Mouse (Mus musculus): ENCODE results near the gene Dapk3. TPM values are rescaled to one million over a fixed set of nuclear protein-coding genes. Genes with fewer than 3 reads are reported as not detected.

Gene Dapk3
- polyA plus RNA-seq, 1 experiment, result 72.8 TPM

DNA sequence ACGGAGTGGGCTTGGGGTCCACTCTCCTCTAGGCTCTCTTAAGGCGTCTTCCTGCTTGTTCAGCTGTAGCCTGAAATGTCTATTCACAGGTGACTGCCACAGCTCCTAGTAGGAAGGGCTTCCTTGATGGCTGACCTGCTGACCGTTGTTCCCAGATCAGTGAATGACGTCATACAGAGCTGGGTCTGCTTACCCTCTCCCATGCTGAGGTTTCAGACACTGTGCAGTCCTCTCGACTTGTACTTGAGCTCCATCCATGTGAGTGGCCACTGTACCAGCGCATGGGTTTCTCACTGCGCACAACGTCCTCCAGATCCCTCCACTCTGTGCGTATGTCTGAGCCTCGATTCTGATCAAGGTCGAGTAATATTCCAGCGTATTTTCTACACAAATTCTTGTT is 30.2 kb upstream of the Dapk3 start:
- peaks cover 37% of the 10 kb centered on the region for H3K79me2 ChIP-seq (ENCODE audit: control insufficient read depth, insufficient read depth)
- no peak for TF ChIP-seq CEBPB (IDR thresholded peaks at IDR 0.05; ENCODE audit: low read depth)
- no peak for TF ChIP-seq CTCF (IDR thresholded peaks at IDR 0.05; ENCODE audit: control insufficient read depth, insufficient read depth, insufficient read length)
- TF ChIP-seq MYOG (IDR thresholded peaks at IDR 0.05; ENCODE audit: control insufficient read depth, extremely low read depth, insufficient read length), result no peak
- TF ChIP-seq USF1 (IDR thresholded peaks at IDR 0.05; ENCODE audit: low read depth), result no peak
- no peak for TF ChIP-seq MAX (IDR thresholded peaks at IDR 0.05)
- TF ChIP-seq MYOD1 (IDR thresholded peaks at IDR 0.05; ENCODE audit: control insufficient read depth, insufficient read length, low read depth), result no peak
- TF ChIP-seq FOSL1 (IDR thresholded peaks at IDR 0.05; ENCODE audit: insufficient read depth, low read length, poor library complexity, severe bottlenecking), result no peak
- H3K27me3 ChIP-seq (ENCODE audit: control insufficient read depth, insufficient read depth, insufficient read length), result no peaks in the 10 kb centered on the region
- peaks cover 51% of the 10 kb centered on the region for H3K36me3 ChIP-seq (ENCODE audit: control insufficient read depth, insufficient read depth)
- H3K79me3 ChIP-seq (ENCODE audit: low read depth), result peaks cover 16% of the 10 kb centered on the region
- no peak overlapping the region for H3K4me3 ChIP-seq (ENCODE audit: insufficient read depth, poor library complexity, severe bottlenecking)
- H3ac ChIP-seq (ENCODE audit: control insufficient read depth, insufficient read length, low read depth), result no peak overlapping the region

GRCm38 (mm10) chr10:81154313-81154712 is 28.5 kb upstream of the Dapk3 start:
- no peak for TF ChIP-seq MYOD1 (IDR thresholded peaks at IDR 0.05; ENCODE audit: control insufficient read depth, insufficient read length, low read depth)
- no peak for TF ChIP-seq MYOG (IDR thresholded peaks at IDR 0.05; ENCODE audit: control insufficient read depth, extremely low read depth, insufficient read length)
- no peak for TF ChIP-seq CEBPB (IDR thresholded peaks at IDR 0.05; ENCODE audit: low read depth)
- TF ChIP-seq USF1 (IDR thresholded peaks at IDR 0.05; ENCODE audit: low read depth), result no peak
- no peak for TF ChIP-seq MAX (IDR thresholded peaks at IDR 0.05)
- no peak for TF ChIP-seq CTCF (IDR thresholded peaks at IDR 0.05; ENCODE audit: control insufficient read depth, insufficient read depth, insufficient read length)
- no peak for TF ChIP-seq FOSL1 (IDR thresholded peaks at IDR 0.05; ENCODE audit: insufficient read depth, low read length, poor library complexity, severe bottlenecking)
- H3K36me3 ChIP-seq (ENCODE audit: control insufficient read depth, insufficient read depth), result peaks cover 41% of the 10 kb centered on the region

DNA sequence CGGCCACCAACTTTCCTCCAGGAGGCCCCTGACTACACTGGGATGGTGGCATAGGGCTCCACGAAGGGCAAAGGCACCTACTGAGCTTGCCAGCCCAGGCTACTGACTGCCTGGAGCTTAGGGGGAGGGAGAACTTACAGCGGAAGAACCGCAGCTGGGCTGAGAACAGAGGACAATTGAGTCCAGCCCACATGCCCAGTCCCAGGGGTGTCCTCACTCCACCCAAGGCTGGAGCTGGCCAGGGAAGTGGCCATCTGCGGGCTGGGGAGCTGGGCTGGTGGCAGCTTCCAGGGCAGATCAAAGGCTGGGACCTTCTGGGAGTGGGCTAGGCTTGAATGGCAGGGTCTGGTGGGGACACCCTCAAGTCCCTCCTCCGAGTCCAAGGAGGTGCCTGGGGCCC is 28.1 kb upstream of the Dapk3 start:
- H3K4me3 ChIP-seq (ENCODE audit: insufficient read depth, poor library complexity, severe bottlenecking), result no peak overlapping the region
- H3K36me3 ChIP-seq (ENCODE audit: control insufficient read depth, insufficient read depth), result peaks cover 41% of the 10 kb centered on the region
- no peaks in the 10 kb centered on the region for H3K79me3 ChIP-seq (ENCODE audit: low read depth)
- TF ChIP-seq MYOD1 (IDR thresholded peaks at IDR 0.05; ENCODE audit: control insufficient read depth, insufficient read length, low read depth) (no peak), USF1 (IDR thresholded peaks at IDR 0.05; ENCODE audit: low read depth) (no peak), MAX (IDR thresholded peaks at IDR 0.05) (no peak), MYOG (IDR thresholded peaks at IDR 0.05; ENCODE audit: control insufficient read depth, extremely low read depth, insufficient read length) (no peak), CTCF (IDR thresholded peaks at IDR 0.05; ENCODE audit: control insufficient read depth, insufficient read depth, insufficient read length) (no peak), CEBPB (IDR thresholded peaks at IDR 0.05; ENCODE audit: low read depth) (no peak)
- H3K27me3 ChIP-seq (ENCODE audit: control insufficient read depth, insufficient read depth, insufficient read length), result no peaks in the 10 kb centered on the region
- H3K79me2 ChIP-seq (ENCODE audit: control insufficient read depth, insufficient read depth), result peaks cover 30% of the 10 kb centered on the region
- H3ac ChIP-seq (ENCODE audit: control insufficient read depth, insufficient read length, low read depth), result no peak overlapping the region

More at GRCm38 (mm10) chr10:81154313-81154712, 28.5 kb upstream of the Dapk3 start:
- Histone ChIP-seq H3K27me3 (ENCODE audit: control insufficient read depth, insufficient read depth, insufficient read length) (no peaks in the 10 kb centered on the region), H3K79me2 (ENCODE audit: control insufficient read depth, insufficient read depth) (peaks cover 31% of the 10 kb centered on the region), H3K79me3 (ENCODE audit: low read depth) (peaks cover 3% of the 10 kb centered on the region), H3ac (ENCODE audit: control insufficient read depth, insufficient read length, low read depth) (no peak overlapping the region), H3K4me3 (ENCODE audit: insufficient read depth, poor library complexity, severe bottlenecking) (no peak overlapping the region)

- Histone ChIP-seq H3K4me3 (ENCODE audit: insufficient read depth, poor library complexity, severe bottlenecking) (no peak overlapping the region), H3K79me2 (ENCODE audit: control insufficient read depth, insufficient read depth) (peaks cover 84% of the 10 kb centered on the region), H3ac (ENCODE audit: control insufficient read depth, insufficient read length, low read depth) (no peak overlapping the region), H3K27me3 (ENCODE audit: control insufficient read depth, insufficient read depth, insufficient read length) (no peaks in the 10 kb centered on the region), H3K36me3 (ENCODE audit: control insufficient read depth, insufficient read depth) (peaks cover 42% of the 10 kb centered on the region), H3K79me3 (ENCODE audit: low read depth) (peaks cover 35% of the 10 kb centered on the region)
- no peak for TF ChIP-seq USF1 (IDR thresholded peaks at IDR 0.05; ENCODE audit: low read depth)
- TF ChIP-seq MYOD1 (IDR thresholded peaks at IDR 0.05; ENCODE audit: control insufficient read depth, insufficient read length, low read depth), result no peak
- TF ChIP-seq FOSL1 (IDR thresholded peaks at IDR 0.05; ENCODE audit: insufficient read depth, low read length, poor library complexity, severe bottlenecking), result no peak
- no peak for TF ChIP-seq CTCF (IDR thresholded peaks at IDR 0.05; ENCODE audit: control insufficient read depth, insufficient read depth, insufficient read length)
- TF ChIP-seq CEBPB (IDR thresholded peaks at IDR 0.05; ENCODE audit: low read depth), result no peak
- TF ChIP-seq MYOG (IDR thresholded peaks at IDR 0.05; ENCODE audit: control insufficient read depth, extremely low read depth, insufficient read length), result no peak
Observed at GRCm38 (mm10) chr10:81161602-81162317, 21.0 kb upstream of the Dapk3 start.

DNA sequence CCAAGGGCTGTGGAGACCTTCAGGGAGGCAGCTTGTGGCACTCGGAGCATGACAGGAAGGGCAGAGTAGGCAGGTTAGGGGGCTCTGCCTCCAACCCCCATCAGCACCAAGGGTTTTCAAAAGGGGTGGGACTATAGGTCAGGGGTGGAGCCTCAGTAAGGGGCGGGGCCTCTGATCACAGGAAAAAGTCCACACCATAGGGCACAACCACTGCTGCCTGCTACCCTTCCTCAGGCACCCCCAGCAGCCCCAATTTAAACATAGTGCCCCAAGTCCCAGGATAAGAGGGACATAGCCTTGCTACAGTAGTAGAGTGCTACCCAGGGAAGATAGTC is 20.5 kb upstream of the Dapk3 start:
- H3K79me3 ChIP-seq (ENCODE audit: low read depth), result peaks cover 41% of the 10 kb centered on the region
- H3K36me3 ChIP-seq (ENCODE audit: control insufficient read depth, insufficient read depth), result peaks cover 37% of the 10 kb centered on the region
- peaks cover 89% of the 10 kb centered on the region for H3K79me2 ChIP-seq (ENCODE audit: control insufficient read depth, insufficient read depth)
- H3ac ChIP-seq (ENCODE audit: control insufficient read depth, insufficient read length, low read depth), result no peak overlapping the region
- no peak for TF ChIP-seq FOSL1 (IDR thresholded peaks at IDR 0.05; ENCODE audit: insufficient read depth, low read length, poor library complexity, severe bottlenecking)
- TF ChIP-seq MYOG (IDR thresholded peaks at IDR 0.05; ENCODE audit: control insufficient read depth, extremely low read depth, insufficient read length), result no peak
- no peak for TF ChIP-seq CTCF (IDR thresholded peaks at IDR 0.05; ENCODE audit: control insufficient read depth, insufficient read depth, insufficient read length)
- no peak for TF ChIP-seq USF1 (IDR thresholded peaks at IDR 0.05; ENCODE audit: low read depth)
- no peak for TF ChIP-seq CEBPB (IDR thresholded peaks at IDR 0.05; ENCODE audit: low read depth)
- TF ChIP-seq MAX (IDR thresholded peaks at IDR 0.05), result no peak
- H3K27me3 ChIP-seq (ENCODE audit: control insufficient read depth, insufficient read depth, insufficient read length), result no peaks in the 10 kb centered on the region
- H3K4me3 ChIP-seq (ENCODE audit: insufficient read depth, poor library complexity, severe bottlenecking), result no peak overlapping the region
